12 mouse cellular contexts compared by ENCODE assay signal in the genomic region with DNA sequence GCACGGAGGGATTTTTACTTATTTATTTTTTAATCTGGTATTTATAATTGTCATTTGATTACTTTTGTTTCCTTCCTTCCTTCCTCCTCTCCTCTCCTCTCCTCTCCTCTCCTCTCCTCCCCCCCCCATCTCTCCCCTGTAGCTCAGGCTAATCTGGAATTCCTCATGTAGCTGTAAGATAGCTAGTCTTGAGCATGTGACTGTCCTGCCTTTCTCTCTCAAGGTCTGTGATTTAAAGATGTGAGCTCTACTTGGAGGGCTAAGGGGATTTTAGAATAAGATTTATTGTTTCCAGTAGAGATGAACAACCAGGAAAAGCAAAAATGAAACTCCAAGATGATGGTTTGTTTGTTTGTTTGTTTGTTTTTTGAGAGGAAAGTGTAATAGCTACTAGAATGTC. TPM values are rescaled to one million over a fixed set of nuclear protein-coding genes. Genes with fewer than 3 reads are reported as not detected.
DNase-seq lines count a peak whose midpoint lies in the region; ATAC-seq and TF ChIP-seq lines count a peak whose summit lies in the region.
"Had no signal": no experiment of that assay in that cellular context is flagged by ENCODE, and none has a peak within 500 bp of the region (broad histone marks: within the 10 kb centered on the region; RNA-seq: fewer than 3 reads in every experiment).

No protein-coding gene starts in this region.

- whole genome bisulfite sequencing in heart, embryonic 13.5 days = 57% methylated on average over 1 of the region's 1 CpGs
- 59% methylated on average over 1 of the region's 1 CpGs for WGBS in heart, adult 2 months
- 68% methylated on average over 1 of the region's 1 CpGs for WGBS in kidney, embryonic 15.5 days
- WGBS in limb, embryonic 10.5 days = 89% methylated on average over 1 of the region's 1 CpGs
- WGBS in stomach, embryonic 15.5 days = 70% methylated on average over 1 of the region's 1 CpGs

- no peaks in the 10 kb centered on the region for H3K9me3 ChIP-seq in heart, embryonic 13.5 days
- no peaks in the 10 kb centered on the region for H3K9me3 ChIP-seq in kidney, embryonic 15.5 days (replicated peaks)
- H3K9me3 ChIP-seq in limb, embryonic 10.5 days (replicated peaks) = no peaks in the 10 kb centered on the region
- H3K9me3 ChIP-seq in stomach, embryonic 15.5 days = no peaks in the 10 kb centered on the region

- H3K27ac ChIP-seq in heart, embryonic 13.5 days (replicated peaks) = no peak overlapping the region
- no peak overlapping the region for H3K27ac ChIP-seq in heart, adult 2 months
- H3K27ac ChIP-seq in kidney, embryonic 15.5 days = peak overlapping the region; percentile 75
- peak overlapping the region; percentile 80; the same call in 1 of the 2 replicates for H3K27ac ChIP-seq in limb, embryonic 10.5 days
- peak overlapping the region; percentile 48; the same call in 1 of the 2 replicates for H3K27ac ChIP-seq in stomach, embryonic 15.5 days
- H3K27ac ChIP-seq: liver, embryonic 14.5 days had no signal

- H3K4me1 ChIP-seq in heart, embryonic 13.5 days = peaks cover 26% of the 10 kb centered on the region
- no peaks in the 10 kb centered on the region for H3K4me1 ChIP-seq in heart, adult 2 months (ENCODE audit: control insufficient read depth, insufficient read depth, low read length)
- peaks cover 21% of the 10 kb centered on the region for H3K4me1 ChIP-seq in kidney, embryonic 15.5 days
- H3K4me1 ChIP-seq in limb, embryonic 10.5 days = peaks cover 23% of the 10 kb centered on the region
- H3K4me1 ChIP-seq in stomach, embryonic 15.5 days = peaks cover 7% of the 10 kb centered on the region; the same call in 1 of the 2 replicates

- intact Hi-C loops in heart, adult 2 months (cut with DNase I) = no loop called here

- 0 out of 2 replicates have a peak overlapping the region, but pooled peaks have one; percentile 10 for H3K4me2 ChIP-seq in heart, embryonic 13.5 days
- H3K4me2 ChIP-seq in kidney, embryonic 15.5 days = no peak overlapping the region
- H3K4me2 ChIP-seq in stomach, embryonic 15.5 days = 0 out of 2 replicates have a peak overlapping the region, but pooled peaks have one; percentile 29

- no peaks in the 10 kb centered on the region for H3K79me2 ChIP-seq in heart, adult 2 months (replicated peaks; ENCODE audit: control insufficient read depth, insufficient read depth, low read length)

- H3K9ac ChIP-seq in heart, embryonic 13.5 days = no peak overlapping the region
- H3K9ac ChIP-seq in heart, adult 2 months (ENCODE audit: low read depth, low read length) = no peak overlapping the region
- no peak overlapping the region for H3K9ac ChIP-seq in kidney, embryonic 15.5 days
- no peak overlapping the region for H3K9ac ChIP-seq in stomach, embryonic 15.5 days
- H3K9ac ChIP-seq: liver, embryonic 14.5 days had no signal

- H3K27me3 ChIP-seq in heart, embryonic 13.5 days (replicated peaks) = no peaks in the 10 kb centered on the region
- no peaks in the 10 kb centered on the region for H3K27me3 ChIP-seq in heart, adult 2 months (ENCODE audit: control insufficient read depth, insufficient read depth, low read length)
- no peaks in the 10 kb centered on the region for H3K27me3 ChIP-seq in kidney, embryonic 15.5 days
- H3K27me3 ChIP-seq in limb, embryonic 10.5 days (ENCODE audit: low read depth, poor library complexity, severe bottlenecking) = no peaks in the 10 kb centered on the region
- no peaks in the 10 kb centered on the region for H3K27me3 ChIP-seq in stomach, embryonic 15.5 days (replicated peaks)

- no peaks in the 10 kb centered on the region for H3K36me3 ChIP-seq in heart, embryonic 13.5 days
- no peaks in the 10 kb centered on the region for H3K36me3 ChIP-seq in heart, adult 2 months (ENCODE audit: control insufficient read depth, insufficient read depth, low read length)
- H3K36me3 ChIP-seq in kidney, embryonic 15.5 days = no peaks in the 10 kb centered on the region
- no peaks in the 10 kb centered on the region for H3K36me3 ChIP-seq in limb, embryonic 10.5 days
- H3K36me3 ChIP-seq in stomach, embryonic 15.5 days = no peaks in the 10 kb centered on the region

- TF ChIP-seq EP300 in heart, adult 2 months (IDR thresholded peaks at IDR 0.05; ENCODE audit: insufficient read depth, low read depth, low read length) = no peak

- DNase-seq in heart, adult 2 months = no peak
- no peak for DNase-seq in kidney, adult 18-20 months
- DNase-seq in limb, embryonic 10.5 days (ENCODE audit: low spot score) = no peak
- DNase-seq: heart, postnatal 14 days; kidney, adult 9 months; layer of hippocampus, adult 9-11 months had no signal

- TF ChIP-seq CTCF in heart, adult 2 months (IDR thresholded peaks at IDR 0.05) = no peak

- H3K4me3 ChIP-seq in heart, embryonic 13.5 days = no peak overlapping the region
- no peak overlapping the region for H3K4me3 ChIP-seq in heart, adult 2 months
- H3K4me3 ChIP-seq in kidney, embryonic 15.5 days (replicated peaks) = no peak overlapping the region
- H3K4me3 ChIP-seq in limb, embryonic 10.5 days = no peak overlapping the region
- no peak overlapping the region for H3K4me3 ChIP-seq in stomach, embryonic 15.5 days (replicated peaks)
- H3K4me3 ChIP-seq: erythroblast, embryonic 14.5 days had no signal

- no peak for ATAC-seq in heart, embryonic 13.5 days (ENCODE audit: extremely low read depth, insufficient number of reproducible peaks, low FRiP score, low TSS enrichment)
- peak; percentile 81 for ATAC-seq in kidney, embryonic 15.5 days (replicated peaks; ENCODE audit: low FRiP score)
- ATAC-seq in stomach, embryonic 15.5 days (ENCODE audit: insufficient read depth, low FRiP score, low read depth) = no peak
- ATAC-seq in erythroid progenitor cell, adult 5-6 weeks (replicated peaks; ENCODE audit: low FRiP score, poor library complexity, severe bottlenecking) = no peak

- TF ChIP-seq POLR2A in heart, adult 2 months (IDR thresholded peaks at IDR 0.05; ENCODE audit: insufficient read depth, low read depth, low read length) = no peak

RNA-seq across cellular contexts. Expression of gene Cd24a, which starts 23.0 kb away (rescaled TPM):
- 98.7 and 108 TPM in 2 replicates for polyA plus RNA-seq in heart, embryonic 13.5 days (2015; fragmentation: Nextera tagmentation; extraction: Ambion mirVana)
- total RNA-seq in heart, adult 2 months (2021) = 10 to 100 TPM in 1 of 2 experiments, 1 to 10 TPM in 1; 5.0 to 19.7 TPM
- 10.8 and 36.4 TPM in 2 replicates for polyA plus RNA-seq in heart, adult 2 months (2012; rRNA removed)
- polyA plus RNA-seq in kidney, embryonic 15.5 days (2015; fragmentation: Nextera tagmentation; extraction: Ambion mirVana) = 425 and 436 TPM in 2 replicates
- 568 and 623 TPM in 2 replicates for polyA plus RNA-seq in limb, embryonic 10.5 days (2016; fragmentation: Nextera tagmentation; extraction: Ambion mirVana)
- polyA plus RNA-seq in stomach, embryonic 15.5 days (2015; fragmentation: Nextera tagmentation; extraction: Ambion mirVana) = 294 and 352 TPM in 2 replicates
- 6,032 and 6,430 TPM in 2 replicates for total RNA-seq in erythroid progenitor cell, adult 5-6 weeks (2015; ENCODE audit: low replicate concordance)
- 6,106 and 7,183 TPM in 2 replicates for total RNA-seq in erythroid progenitor cell, adult 5-6 weeks (2017; ENCODE audit: low replicate concordance)

Comparison
In these comparisons a context has a peak if more than half of its experiments do, and no peak if none do; other contexts are left out.
1. H3K27ac ChIP-seq: peak in kidney, embryonic 15.5 days (single experiment), limb, embryonic 10.5 days (single experiment) and stomach, embryonic 15.5 days (single experiment); none in heart, embryonic 13.5 days (single experiment) and heart, adult 2 months (single experiment).